Mouse (Mus musculus) liver, adult 2 months (tissue): ENCODE results near the gene Pwwp2b.

Experiments
- CTCF ChIP-seq: fragments of 200-500 bp; IDR thresholded peaks from 2 replicates; pipeline ENCODE4 v1.5.1; 2011; ENCODE audit warnings: low read depth, low read length, control low read depth
- POLR2A ChIP-seq: fragments of 200-500 bp; IDR thresholded peaks from 2 replicates; pipeline ENCODE4 v1.6.1; 2011; ENCODE audit warnings: low read length, control low read depth; ENCODE audit not compliant: insufficient read depth; ENCODE audit errors: extremely low read depth

- TF ChIP-seq CTCF (no peak), POLR2A (no peak)
Observed at GRCm38 (mm10) chr7:139213751-139214150, 34.5 kb upstream of the Pwwp2b start.
